Mouse (Mus musculus) stomach, postnatal 0 days (tissue): ENCODE measurements at regions not wholly inside any gene's neighbourhood (a gene's known extent, or its start where the extent isn't known, plus 50 kb on each side); places are given as distances from the start of the nearest gene placed in this dataset.

Experiments used
- CTCF ChIP-seq: IDR thresholded peaks from 2 replicates; pipeline ENCODE4 v1.5.1; 2016; ENCODE audit warnings: antibody characterized with exemption, low read depth, mild to moderate bottlenecking, moderate library complexity
- EP300 ChIP-seq: optimal IDR thresholded peaks from 2 replicates; pipeline ENCODE3; 2016; ENCODE audit warnings: antibody characterized with exemption

DNA sequence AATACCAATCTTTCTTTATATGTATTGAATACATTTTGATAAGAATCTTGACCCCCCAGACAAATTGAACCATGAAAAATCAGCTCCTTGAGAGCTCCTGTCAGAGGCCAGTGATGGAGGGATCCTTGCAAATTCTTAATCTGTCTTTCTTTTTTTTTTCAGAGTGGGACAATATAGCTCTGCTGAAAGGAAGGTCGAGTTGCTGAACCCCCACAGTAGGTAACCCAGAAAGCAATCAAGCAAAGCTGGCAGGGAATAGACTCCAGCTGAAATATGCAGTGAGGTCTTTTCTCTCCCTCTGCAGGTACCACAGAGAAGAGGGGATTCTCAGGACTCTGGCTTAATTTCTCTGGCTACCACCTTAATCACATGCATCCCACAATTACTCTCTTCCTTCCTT, 108.8 kb downstream of the Cenpw start:
- TF ChIP-seq CTCF (no peak), EP300 (no peak)
